7 mouse cellular contexts compared by ENCODE assay signal in the genomic region with DNA sequence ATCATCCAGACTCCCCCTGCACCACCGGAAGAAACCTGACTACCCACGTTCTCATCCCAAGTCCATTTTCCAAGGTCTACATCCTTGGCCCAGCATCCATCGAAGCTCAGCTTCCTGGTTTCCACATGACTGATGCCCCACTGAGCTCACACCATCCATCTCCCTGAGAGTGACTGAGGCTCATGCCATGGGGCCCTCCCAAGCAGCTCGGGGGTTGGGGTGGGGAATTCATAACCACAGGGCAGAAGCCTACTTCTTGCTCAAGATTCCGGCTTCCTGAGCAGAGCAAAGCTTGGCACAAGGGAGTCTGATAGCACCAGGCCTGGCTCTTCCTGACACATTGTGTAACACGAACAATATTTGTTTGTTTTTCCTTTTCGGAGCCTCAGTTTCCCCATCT. TPM values are rescaled to one million over a fixed set of nuclear protein-coding genes. Genes with fewer than 3 reads are reported as not detected.
DNase-seq lines count a peak whose midpoint lies in the region; ATAC-seq and TF ChIP-seq lines count a peak whose summit lies in the region.

No protein-coding gene starts in this region.

- no peak for DNase-seq in liver, adult 2 months (ENCODE audit: extremely low read depth, low read depth, low spot score)
- no peak for DNase-seq in cerebellum, postnatal 4 days (ENCODE audit: low spot score in 2 of 2)
- DNase-seq in ovary, postnatal 14 days (ENCODE audit: low spot score) = no peak

- H3K4me1 ChIP-seq in megakaryocyte, embryonic 14.5 days = peaks cover 97% of the 10 kb centered on the region
- H3K4me1 ChIP-seq in forebrain, embryonic 13.5 days = peaks cover 34% of the 10 kb centered on the region
- H3K4me1 ChIP-seq in liver, adult 2 months (ENCODE audit: control insufficient read depth, insufficient read depth, low read length) = peaks cover 7% of the 10 kb centered on the region
- peaks cover 73% of the 10 kb centered on the region for H3K4me1 ChIP-seq in stomach, embryonic 16.5 days (ENCODE audit: control insufficient read depth, insufficient read depth, low read length)

- no peak for TF ChIP-seq CTCF in liver, adult 2 months (IDR thresholded peaks at IDR 0.05; ENCODE audit: low read depth, low read length)

- peak overlapping the region; percentile 96 for H3K4me3 ChIP-seq in megakaryocyte, embryonic 14.5 days (replicated peaks)
- no peak overlapping the region for H3K4me3 ChIP-seq in forebrain, embryonic 13.5 days
- peak overlapping the region; percentile 57 for H3K4me3 ChIP-seq in liver, adult 2 months (ENCODE audit: insufficient read depth, low read depth, low read length)
- H3K4me3 ChIP-seq in stomach, embryonic 16.5 days (replicated peaks; ENCODE audit: low read length) = peak overlapping the region; percentile 65

- no peaks in the 10 kb centered on the region for H3K27me3 ChIP-seq in megakaryocyte, embryonic 14.5 days (replicated peaks)
- peaks cover 25% of the 10 kb centered on the region for H3K27me3 ChIP-seq in forebrain, embryonic 13.5 days
- no peaks in the 10 kb centered on the region for H3K27me3 ChIP-seq in liver, adult 2 months (ENCODE audit: control insufficient read depth, insufficient read depth, low read length)
- H3K27me3 ChIP-seq in stomach, embryonic 16.5 days (ENCODE audit: control insufficient read depth, insufficient read depth, low read length) = no peaks in the 10 kb centered on the region

- whole genome bisulfite sequencing in forebrain, embryonic 13.5 days = 83% methylated on average over 7 of the region's 7 CpGs
- 62% methylated on average over 7 of the region's 7 CpGs for WGBS in liver, adult 2 months
- WGBS in stomach, embryonic 16.5 days = 65% methylated on average over 7 of the region's 7 CpGs

- no peak for ATAC-seq in megakaryocyte, adult 5-6 weeks (ENCODE audit: poor library complexity, severe bottlenecking)
- no peak for ATAC-seq in forebrain, embryonic 13.5 days
- no peak for ATAC-seq in stomach, embryonic 16.5 days (ENCODE audit: insufficient read depth, low FRiP score)

- H3K4me2 ChIP-seq in forebrain, embryonic 13.5 days = peak overlapping the region; percentile 79; the same call in 1 of the 2 replicates
- peak overlapping the region; percentile 100 for H3K4me2 ChIP-seq in stomach, embryonic 16.5 days (ENCODE audit: low read depth, low read length)

- H3K9me3 ChIP-seq in megakaryocyte, embryonic 14.5 days = no peaks in the 10 kb centered on the region
- H3K9me3 ChIP-seq in forebrain, embryonic 13.5 days (replicated peaks) = no peaks in the 10 kb centered on the region
- no peaks in the 10 kb centered on the region for H3K9me3 ChIP-seq in stomach, embryonic 16.5 days (replicated peaks; ENCODE audit: control insufficient read depth, low read length)

- no peak for TF ChIP-seq POLR2A in liver, adult 2 months (IDR thresholded peaks at IDR 0.05; ENCODE audit: extremely low read depth, insufficient read depth, low read length)

- 0 out of 2 replicates have a peak, but pooled peaks cover 4% of the 10 kb centered on the region for H3K79me2 ChIP-seq in liver, adult 2 months (ENCODE audit: control insufficient read depth, insufficient read depth, low read length)

- H3K36me3 ChIP-seq in megakaryocyte, embryonic 14.5 days (replicated peaks; ENCODE audit: low read length) = peaks cover 26% of the 10 kb centered on the region
- no peaks in the 10 kb centered on the region for H3K36me3 ChIP-seq in forebrain, embryonic 13.5 days (ENCODE audit: poor library complexity, severe bottlenecking)
- no peaks in the 10 kb centered on the region for H3K36me3 ChIP-seq in liver, adult 2 months (ENCODE audit: control insufficient read depth, insufficient read depth, low read length)
- no peaks in the 10 kb centered on the region for H3K36me3 ChIP-seq in stomach, embryonic 16.5 days (ENCODE audit: control insufficient read depth, insufficient read depth, low read length)

- H3K27ac ChIP-seq in forebrain, embryonic 13.5 days = no peak overlapping the region
- H3K27ac ChIP-seq in liver, adult 2 months (replicated peaks; ENCODE audit: insufficient read depth, low read depth, low read length) = peak overlapping the region; percentile 15
- H3K27ac ChIP-seq in stomach, embryonic 16.5 days (ENCODE audit: low read length) = no peak overlapping the region; the same call in 1 of the 2 replicates

- no peak overlapping the region for H3K9ac ChIP-seq in forebrain, embryonic 13.5 days
- peak overlapping the region; percentile 21; the same call in 1 of the 2 replicates for H3K9ac ChIP-seq in liver, adult 2 months (ENCODE audit: low read depth, low read length)
- H3K9ac ChIP-seq in stomach, embryonic 16.5 days (ENCODE audit: low read length) = peak overlapping the region; percentile 73

RNA-seq across cellular contexts. Expression of a gene that starts 1.4 kb away (rescaled TPM):
- 54.5 and 69.6 TPM in 2 replicates for polyA plus RNA-seq in megakaryocyte, embryonic 14.5 days (2012; ENCODE audit: insufficient read depth, low replicate concordance)
- 5.4 and 7.0 TPM in 2 replicates for total RNA-seq in megakaryocyte, adult 5-6 weeks (2015)
- 1.8 and 2.9 TPM in 2 replicates for total RNA-seq in megakaryocyte, adult 5-6 weeks (2017)
- polyA plus RNA-seq in forebrain, embryonic 13.5 days (2015; fragmentation: Nextera tagmentation; extraction: Ambion mirVana) = 3.2 and 4.5 TPM in 2 replicates
- 1.1 and 1.3 TPM in 2 replicates for total RNA-seq in liver, adult 2 months (2014; rRNA removed)
- polyA plus RNA-seq in liver, adult 2 months (2012; rRNA removed) = 0.86 and 1.2 TPM in 2 replicates
- polyA plus RNA-seq in stomach, embryonic 16.5 days (2015; fragmentation: Nextera tagmentation; extraction: Ambion mirVana) = 9.3 and 9.5 TPM in 2 replicates

RNA-seq across cellular contexts. Expression of a gene that starts 40.7 kb away (rescaled TPM):
- 42.9 and 56.6 TPM in 2 replicates for polyA plus RNA-seq in megakaryocyte, embryonic 14.5 days (2012; ENCODE audit: insufficient read depth, low replicate concordance)
- 25.5 and 41.7 TPM in 2 replicates for total RNA-seq in megakaryocyte, adult 5-6 weeks (2015)
- total RNA-seq in megakaryocyte, adult 5-6 weeks (2017) = 15.9 and 31.2 TPM in 2 replicates
- 23.5 and 27.6 TPM in 2 replicates for polyA plus RNA-seq in forebrain, embryonic 13.5 days (2015; fragmentation: Nextera tagmentation; extraction: Ambion mirVana)
- total RNA-seq in liver, adult 2 months (2014; rRNA removed) = 10.0 and 14.2 TPM in 2 replicates
- polyA plus RNA-seq in liver, adult 2 months (2012; rRNA removed) = 23.1 and 25.2 TPM in 2 replicates
- 20.2 and 21.0 TPM in 2 replicates for polyA plus RNA-seq in stomach, embryonic 16.5 days (2015; fragmentation: Nextera tagmentation; extraction: Ambion mirVana)

RNA-seq across cellular contexts. Expression of a gene that starts 56.6 kb away (rescaled TPM):
- polyA plus RNA-seq in megakaryocyte, embryonic 14.5 days (2012; ENCODE audit: insufficient read depth, low replicate concordance) = 26.5 and 40.1 TPM in 2 replicates
- total RNA-seq in megakaryocyte, adult 5-6 weeks (2015) = 9.7 and 10.1 TPM in 2 replicates
- 18.2 and 20.9 TPM in 2 replicates for total RNA-seq in megakaryocyte, adult 5-6 weeks (2017)
- 14.0 and 14.3 TPM in 2 replicates for polyA plus RNA-seq in forebrain, embryonic 13.5 days (2015; fragmentation: Nextera tagmentation; extraction: Ambion mirVana)
- total RNA-seq in liver, adult 2 months (2014; rRNA removed) = 11.5 and 12.5 TPM in 2 replicates
- 6.3 and 7.0 TPM in 2 replicates for polyA plus RNA-seq in liver, adult 2 months (2012; rRNA removed)
- 18.9 and 22.3 TPM in 2 replicates for polyA plus RNA-seq in stomach, embryonic 16.5 days (2015; fragmentation: Nextera tagmentation; extraction: Ambion mirVana)
